Mouse (Mus musculus) granulocyte monocyte progenitor cell, adult 5-6 weeks (primary cell): Measurements from ENCODE around the gene Lamtor3. TPM values are rescaled to one million over a fixed set of nuclear protein-coding genes. Genes with fewer than 3 reads are reported as not detected.
"Not testable (repeated sequence)": the region's sequence is repeated elsewhere in the genome, so short reads cannot be mapped to it uniquely, and the experiment has no call there.

Source experiments
- ATAC-seq: replicated peaks from 2 replicates; pipeline ENCODE4 v1.8.0; 2016; ENCODE audit warnings: mild to moderate bottlenecking, moderate TSS enrichment, inconsistent platforms; ENCODE audit not compliant: poor library complexity, severe bottlenecking
- total RNA-seq, 2 experiments: library from RNA; stranded (forward) in 1 of 2; stranded (reverse) in 1 of 2; fragments of 200-712, 200-1000 nt in 1 of 2; fragments of >200 nt in 1 of 2; fragmentation: Nextera tagmentation in 1 of 2; gene quantifications; 2 replicates each; pipeline ENCODE4 v1.2.3; 2014 to 2017

Gene Lamtor3
- total RNA-seq (2014; fragmentation: Nextera tagmentation), result 62.4 and 76.7 TPM in 2 replicates
- total RNA-seq (2017), result 69.4 and 87.9 TPM in 2 replicates

DNA sequence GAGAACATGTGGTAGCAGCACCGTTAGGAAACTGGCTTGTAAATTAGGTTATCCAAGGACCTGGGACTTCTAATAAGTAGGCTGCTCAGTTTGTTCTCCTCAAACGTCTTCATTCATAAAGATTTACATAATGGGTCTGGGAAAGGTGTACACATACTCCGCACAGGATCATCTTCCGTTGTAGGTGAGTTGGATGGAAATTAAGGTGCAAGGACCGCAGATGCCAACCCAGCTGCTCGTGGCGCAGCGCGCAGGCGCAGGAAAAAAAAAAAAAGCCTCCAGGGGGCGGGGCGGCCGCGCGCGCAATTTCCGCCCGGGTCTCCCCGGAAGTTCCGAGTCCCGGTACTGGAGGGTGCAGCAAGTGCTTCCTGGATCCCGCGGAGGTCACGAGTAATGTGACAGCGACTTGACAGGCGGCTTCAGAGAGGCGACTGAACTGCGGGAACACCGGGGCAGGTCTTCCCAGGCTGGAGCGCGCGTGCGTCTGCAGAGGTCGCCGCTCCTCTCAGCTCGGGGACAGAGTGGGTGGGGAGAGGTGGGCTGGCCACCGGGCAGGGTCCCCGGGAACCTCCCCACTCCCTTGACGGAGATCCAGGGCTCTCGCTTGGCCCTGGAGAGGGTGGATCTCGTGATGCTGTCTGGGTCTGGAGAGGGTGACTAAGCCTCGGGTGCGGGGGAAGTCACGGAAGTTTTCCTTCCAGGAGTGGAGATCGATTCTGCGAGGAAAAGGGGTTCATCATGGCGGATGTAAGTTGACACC is at the start of gene Lamtor3:
Gene Lamtor3, plus strand, starts transcription at position 335 of the 760 bp plus-strand sequence.
- ATAC-seq, result peak; percentile 97

DNA sequence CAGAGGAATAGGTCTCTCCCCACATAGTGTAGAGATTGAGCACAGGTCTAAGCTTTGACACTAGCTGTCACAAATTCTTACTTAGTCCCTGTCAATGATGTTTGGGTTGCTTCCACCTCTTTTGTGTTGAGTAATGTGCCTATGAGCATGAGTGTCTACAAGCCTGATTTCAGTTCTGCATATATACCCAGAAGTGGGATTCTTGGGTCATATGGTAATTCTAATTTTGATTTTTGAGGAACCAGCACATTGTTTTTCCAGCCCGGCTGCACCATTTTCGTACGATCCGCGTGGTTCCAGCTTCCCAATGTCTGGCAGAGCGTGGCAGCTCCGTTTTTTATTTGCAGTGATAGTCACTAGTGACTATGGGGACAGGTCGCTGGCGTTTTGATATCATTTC is 48.9 kb upstream of the Lamtor3 start:
- peak; percentile 47 for ATAC-seq

GRCm38 (mm10) chr3:137879313-137879712 is 39.0 kb upstream of the Lamtor3 start:
- peak; percentile 84 for ATAC-seq

DNA sequence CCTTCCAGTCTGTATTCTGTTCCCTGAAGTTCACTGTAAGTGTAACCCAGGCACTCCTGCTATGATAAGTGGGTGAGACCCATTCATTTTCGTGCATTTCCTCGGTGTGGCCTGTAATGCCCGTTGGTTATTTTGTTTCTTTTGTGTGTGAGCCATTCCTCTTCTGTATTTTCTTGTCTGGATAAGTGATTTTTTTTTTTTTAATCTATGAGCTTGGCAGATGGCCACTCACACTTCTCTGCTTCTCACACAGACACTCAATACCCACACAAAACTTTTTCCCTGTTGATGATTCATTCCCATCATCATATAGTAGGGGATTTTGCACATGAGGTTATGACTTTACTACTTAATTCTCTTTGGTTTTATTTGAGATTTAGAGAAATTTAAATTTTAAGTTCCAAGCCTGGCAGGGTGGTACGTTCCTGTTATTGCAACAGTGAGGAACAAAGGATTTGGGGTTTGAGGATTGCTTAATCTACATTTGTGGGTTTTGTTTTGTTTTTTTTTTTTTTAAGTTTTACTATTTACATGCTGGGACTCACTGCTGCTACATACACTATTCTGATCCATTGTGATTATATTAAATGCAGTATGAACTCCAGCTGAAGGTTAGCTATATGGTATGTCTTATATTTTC is 38.1 kb upstream of the Lamtor3 start:
- ATAC-seq, result peak; percentile 79

DNA sequence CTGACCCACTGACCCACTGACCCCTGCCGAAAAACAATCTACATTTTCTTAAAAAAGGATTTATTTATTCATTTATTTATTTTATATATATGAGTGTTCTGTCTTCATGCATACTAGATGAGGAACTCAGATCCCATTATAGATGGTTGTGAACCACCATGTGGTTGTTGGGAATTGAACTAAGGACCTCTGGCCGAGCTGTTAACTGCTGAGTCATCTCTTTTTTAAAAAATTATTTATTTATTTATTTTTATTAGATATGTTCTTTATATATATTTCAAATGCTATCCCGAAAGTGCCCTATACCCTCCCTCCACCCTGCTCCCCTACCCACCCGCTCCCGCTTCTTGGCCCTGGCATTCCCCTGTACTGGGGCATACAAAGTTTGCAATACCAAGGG is 37.2 kb upstream of the Lamtor3 start:
- ATAC-seq, result no peak

DNA sequence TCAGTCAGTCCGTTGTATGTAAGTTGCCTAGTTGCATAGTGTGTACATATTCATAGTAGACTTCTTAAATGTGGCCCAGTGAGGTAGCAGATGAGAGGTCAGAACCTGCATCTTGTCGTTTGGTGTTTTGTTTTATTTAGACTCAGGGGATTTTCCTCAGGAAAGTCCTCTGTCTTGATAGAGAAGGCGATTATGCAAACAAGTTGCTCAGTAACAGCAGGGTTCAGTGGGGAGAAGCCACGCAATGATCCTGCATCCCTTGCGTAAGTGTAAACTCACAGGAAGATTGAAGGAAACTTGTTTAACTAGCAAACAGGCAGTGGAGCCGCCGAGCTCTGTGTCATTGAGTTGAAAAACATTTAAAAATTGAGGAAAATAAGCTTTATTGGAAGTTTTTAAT is 30.3 kb upstream of the Lamtor3 start:
- ATAC-seq, result peak; percentile 66

DNA sequence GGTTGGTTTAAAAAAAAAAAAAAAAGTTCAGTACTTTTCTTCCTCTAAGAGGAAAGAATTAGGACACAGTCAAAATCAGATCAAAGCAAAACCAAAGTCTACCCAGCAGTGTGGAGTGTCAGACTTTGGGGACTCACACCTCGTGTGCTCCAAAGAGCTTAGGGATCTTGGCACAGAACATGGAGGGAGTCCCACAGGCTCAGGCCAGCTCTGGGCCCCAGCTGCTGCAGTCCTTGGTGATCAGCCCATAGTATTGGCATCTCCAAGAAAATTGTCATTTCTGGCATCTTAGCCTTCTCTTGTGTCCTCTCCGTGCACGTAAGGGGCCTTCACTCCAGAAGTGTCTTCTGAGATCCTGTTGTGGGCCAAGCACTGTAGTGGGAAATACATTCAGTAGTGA is 27.2 kb upstream of the Lamtor3 start:
- ATAC-seq, result no peak

DNA sequence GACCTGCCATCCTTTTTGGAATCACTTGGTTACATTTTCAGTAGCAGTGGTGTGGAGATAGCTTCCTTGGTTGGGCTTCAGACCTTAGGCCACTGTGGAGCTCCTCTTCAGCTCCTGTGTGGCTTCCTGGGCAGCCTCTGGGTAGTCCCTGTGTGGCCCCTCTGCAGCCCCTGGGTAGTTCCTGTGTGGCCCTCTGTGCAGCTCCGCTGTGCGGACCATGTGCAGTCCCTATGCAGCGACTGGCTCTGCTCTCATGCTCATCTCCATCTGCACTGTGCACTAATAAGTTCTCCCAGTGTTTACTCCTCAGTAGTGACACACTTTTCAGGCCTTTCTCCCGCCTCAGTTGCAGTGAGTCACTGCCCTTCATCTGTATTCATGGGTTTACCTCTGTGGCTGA is 26.2 kb upstream of the Lamtor3 start:
- ATAC-seq, result no peak

GRCm38 (mm10) chr3:137893789-137894188 is 24.5 kb upstream of the Lamtor3 start:
- peak; percentile 59 for ATAC-seq

DNA sequence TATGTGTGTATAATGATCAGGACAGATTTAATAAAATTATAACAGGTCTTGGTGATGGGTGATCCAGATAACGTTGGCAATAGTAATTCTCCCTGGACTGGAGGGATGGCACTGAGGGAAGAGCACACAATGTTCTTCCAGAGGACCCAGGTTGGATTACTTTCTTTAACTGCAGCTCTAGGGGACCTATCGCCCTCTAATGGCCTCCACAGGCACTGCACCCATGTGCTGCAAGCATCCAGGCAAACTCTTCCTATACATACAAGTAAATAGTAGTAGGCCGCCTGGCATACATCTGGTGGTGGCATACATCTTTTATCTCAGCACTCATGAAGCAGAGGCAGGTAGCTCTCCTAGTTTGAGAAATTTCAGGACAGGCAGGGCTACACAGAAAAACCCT is 23.1 kb upstream of the Lamtor3 start:
- no peak for ATAC-seq

- ATAC-seq, result no peak
Observed at GRCm38 (mm10) chr3:137896386-137896785, 21.9 kb upstream of the Lamtor3 start.

DNA sequence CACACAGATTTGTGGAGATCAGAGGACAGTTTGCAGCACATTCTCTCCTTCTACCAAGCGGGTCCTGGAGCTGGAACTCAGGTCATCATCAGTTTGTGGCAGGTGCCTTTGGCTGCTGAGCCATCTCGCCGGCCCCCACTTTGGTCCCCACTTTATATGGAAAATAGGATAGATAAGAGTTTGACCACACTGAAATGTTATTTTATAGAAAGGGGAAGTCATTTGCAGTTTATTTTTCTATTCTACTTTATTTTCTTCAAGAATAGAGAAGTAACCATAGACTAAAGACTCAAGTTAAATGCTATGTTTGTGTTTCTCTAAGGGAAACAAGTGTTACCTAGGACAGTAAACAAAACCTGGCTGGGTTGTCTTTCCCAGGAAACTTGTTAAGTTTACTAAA is 21.4 kb upstream of the Lamtor3 start:
- no peak for ATAC-seq

GRCm38 (mm10) chr3:137897685-137898084 is 20.6 kb upstream of the Lamtor3 start:
- peak; percentile 40 for ATAC-seq

DNA sequence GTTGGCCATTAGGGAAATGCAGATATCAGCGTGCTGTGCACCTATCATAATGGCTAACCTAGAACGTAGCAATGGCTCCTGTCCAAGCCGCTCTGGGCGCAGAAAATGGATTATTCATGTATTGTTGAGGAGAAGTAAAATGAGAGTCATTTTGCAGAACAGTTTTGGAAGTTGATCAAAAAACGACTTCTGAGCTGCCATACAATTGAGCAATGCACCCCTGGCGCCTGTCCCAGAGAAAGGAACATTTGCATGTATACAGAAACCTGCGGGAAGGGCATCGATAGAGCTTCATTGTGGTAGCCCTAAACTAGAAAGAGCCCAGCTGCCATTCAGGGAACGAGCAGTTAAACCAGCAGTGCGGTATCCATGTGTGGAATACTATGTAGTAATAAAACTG is 18.2 kb upstream of the Lamtor3 start:
- peak; percentile 67 for ATAC-seq

GRCm38 (mm10) chr3:137913093-137913492 is 5.2 kb upstream of the Lamtor3 start:
- no peak for ATAC-seq

- ATAC-seq, result not testable (repeated sequence)
Observed at GRCm38 (mm10) chr3:137914567-137914966, 3.7 kb upstream of the Lamtor3 start.

DNA sequence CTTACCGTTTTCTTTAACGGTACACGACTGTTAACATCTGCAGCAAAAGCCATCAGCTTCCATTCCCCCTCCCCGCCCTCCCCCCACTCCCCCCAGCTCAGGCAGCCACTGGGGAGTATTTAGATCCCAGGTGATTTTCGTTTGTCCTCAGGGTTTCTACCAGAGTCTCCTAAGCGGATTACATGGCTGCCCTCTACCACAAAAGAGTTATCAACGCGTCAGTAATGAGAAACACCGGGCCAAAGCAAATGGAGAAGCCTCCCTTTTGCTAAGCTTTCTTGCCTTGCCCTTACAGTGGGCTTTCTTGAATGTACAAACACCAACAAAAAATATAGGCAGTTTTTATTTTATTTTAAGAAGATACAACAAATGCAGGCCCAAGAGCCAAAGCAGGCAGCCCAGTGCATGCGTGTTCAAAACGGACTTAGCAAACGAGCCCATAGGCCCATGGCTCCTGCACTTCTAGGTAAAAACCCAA is 573 bp upstream of the Lamtor3 start:
- no peak for ATAC-seq

DNA sequence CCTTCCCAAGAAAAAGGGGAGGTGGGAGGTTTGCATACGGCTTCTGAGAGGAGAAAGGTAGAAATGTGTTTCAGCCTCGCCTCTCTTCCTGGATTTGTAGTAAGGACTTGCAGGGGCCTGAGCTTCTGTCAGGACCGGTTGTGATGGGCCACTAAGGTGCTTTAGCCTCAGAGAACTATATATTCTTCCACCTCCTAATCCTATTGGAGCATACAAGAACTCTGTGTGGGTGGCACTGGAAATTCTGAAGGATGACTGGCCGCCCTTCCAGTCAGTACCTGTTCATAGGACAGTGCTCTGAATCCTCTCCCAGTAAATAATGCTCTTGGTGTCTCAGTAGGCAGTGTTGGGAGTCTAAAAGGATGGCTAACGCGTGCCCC is 616 bp downstream of the Lamtor3 start:
- ATAC-seq, result peak; percentile 4; the same call in 1 of the 2 replicates

GRCm38 (mm10) chr3:137919398-137919797 is 1.1 kb downstream of the Lamtor3 start:
- ATAC-seq, result no peak

DNA sequence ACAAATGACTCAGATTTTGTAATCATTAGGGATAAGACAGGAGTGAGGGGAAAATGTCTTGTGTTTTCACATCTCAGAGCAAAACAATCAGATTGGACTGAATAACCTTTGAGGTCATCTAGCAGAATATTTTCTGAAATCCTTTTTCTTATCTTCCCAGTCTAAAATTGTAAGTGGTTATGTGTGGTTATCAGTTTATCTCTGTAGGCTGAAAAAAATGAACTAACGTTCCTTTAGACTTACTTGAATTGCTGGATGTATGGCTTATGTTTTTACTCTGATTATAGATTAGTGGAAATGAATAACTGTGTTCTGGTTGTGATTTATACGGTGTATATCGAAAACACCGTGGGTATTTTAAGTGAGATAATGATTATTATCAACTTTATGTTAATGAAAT is 2.3 kb downstream of the Lamtor3 start:
- no peak for ATAC-seq

GRCm38 (mm10) chr3:137927010-137927409 is 8.7 kb downstream of the Lamtor3 start:
- no peak for ATAC-seq

- no peak for ATAC-seq
Observed at GRCm38 (mm10) chr3:137929940-137930339, 11.6 kb downstream of the Lamtor3 start.
